Mouse (Mus musculus) frontal cortex, adult (tissue): ENCODE measurements around the gene Caln1.

Source experiments
- ATAC-seq: cut with Nextera tagmentation; 2 replicates; pipeline ENCODE4 v1.9.2; 2017; ENCODE audit warnings: mild to moderate bottlenecking, moderate library complexity, mixed read lengths; ENCODE audit not compliant: low TSS enrichment

The Caln1 gene

DNA sequence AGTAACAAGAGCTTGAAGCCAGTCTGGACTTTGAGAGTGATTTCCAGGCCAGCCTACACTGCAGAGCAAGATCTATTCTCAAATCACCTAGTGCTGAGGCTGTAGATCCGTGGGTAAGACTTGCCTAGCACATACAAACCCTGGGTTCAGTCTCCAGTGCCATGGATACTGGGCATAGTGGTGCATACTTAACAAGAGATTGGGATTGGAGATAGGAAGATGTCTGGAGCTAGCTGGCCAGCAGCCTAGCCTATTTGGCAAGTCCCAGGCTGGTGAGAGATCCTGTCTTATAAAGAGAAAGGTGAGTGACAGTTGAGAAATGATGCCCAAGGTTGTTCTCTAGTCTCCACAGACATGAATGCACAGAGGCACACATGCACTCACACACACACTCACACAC is 441.6 kb downstream of the Caln1 start:
- ATAC-seq = no peak

- ATAC-seq = no peak
Measured at GRCm38 (mm10) chr5:130811266-130811665, 442.0 kb downstream of the Caln1 start.

DNA sequence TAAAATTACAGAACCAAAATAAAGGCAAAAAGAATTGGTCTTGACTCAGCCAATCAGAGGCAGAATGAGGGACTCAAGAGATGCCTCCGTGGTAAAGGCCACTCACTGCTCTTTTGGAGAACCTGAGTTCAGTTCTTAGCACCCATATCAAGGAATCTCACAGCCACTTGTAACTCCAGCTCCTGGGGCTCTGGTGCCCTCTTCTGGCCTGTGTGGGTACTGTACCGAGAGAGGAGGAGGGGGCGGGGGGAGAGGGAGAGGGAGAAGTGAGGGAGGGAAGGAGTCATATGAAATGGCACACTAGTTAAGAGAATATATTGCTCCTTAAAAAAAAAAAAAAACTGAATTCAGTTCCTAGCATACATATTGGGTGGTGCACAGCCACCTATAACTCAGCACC is 442.7 kb downstream of the Caln1 start:
- ATAC-seq = no peak

- ATAC-seq = peak; percentile 39; the same call in 1 of the 2 replicates
Measured at GRCm38 (mm10) chr5:130812556-130812955, 443.3 kb downstream of the Caln1 start.

DNA sequence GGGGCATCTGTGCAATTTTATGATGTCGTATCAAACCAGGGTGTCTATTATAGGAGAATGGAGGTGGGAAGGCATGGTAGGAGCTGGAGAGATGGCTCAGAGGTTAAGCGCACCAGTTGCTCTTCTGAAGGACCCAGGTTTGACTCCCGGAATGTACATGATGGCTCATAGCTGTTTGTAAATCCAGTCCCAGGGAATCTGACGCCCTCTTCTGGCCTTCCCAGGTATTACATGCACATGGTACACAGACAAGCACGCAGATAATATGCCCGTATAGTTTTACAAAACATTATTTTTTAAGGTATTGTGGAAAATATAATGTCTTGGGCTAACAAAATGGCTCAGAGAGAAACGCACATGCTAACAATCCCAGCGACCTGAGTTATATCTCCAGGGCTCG is 443.8 kb downstream of the Caln1 start:
- no peak for ATAC-seq

- ATAC-seq = no peak
Measured at GRCm38 (mm10) chr5:130815352-130815751, 446.1 kb downstream of the Caln1 start.

DNA sequence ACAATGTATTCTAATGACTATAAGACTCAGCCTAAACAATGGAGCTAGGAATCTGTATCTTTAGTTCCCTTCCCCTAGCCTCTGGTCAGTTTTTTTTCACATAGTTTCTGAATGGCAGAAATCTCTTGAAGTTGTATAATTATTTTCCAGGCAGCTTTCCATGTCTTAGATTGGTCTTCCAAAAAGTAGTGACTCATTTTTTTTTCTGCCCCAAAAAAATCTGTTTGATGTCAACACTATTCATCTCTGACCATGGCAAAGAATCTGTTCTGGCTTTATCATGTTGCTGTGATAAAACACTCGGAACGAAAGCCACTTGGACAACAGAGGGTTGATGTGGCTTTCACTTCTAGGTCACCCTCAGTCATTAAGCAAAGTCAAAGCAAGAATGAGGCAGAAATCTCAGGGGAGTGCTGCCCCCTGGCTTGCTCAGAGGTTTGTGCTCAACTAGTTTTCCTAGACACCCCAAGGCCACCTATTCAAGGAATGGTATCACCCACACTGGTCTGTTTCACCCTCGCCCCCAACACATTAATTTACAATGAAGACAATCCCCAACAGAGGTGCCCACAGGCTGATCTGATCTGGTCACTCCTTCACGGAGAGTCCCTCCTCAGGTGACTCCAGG is 450.9 kb downstream of the Caln1 start:
- ATAC-seq = peak; percentile 78

DNA sequence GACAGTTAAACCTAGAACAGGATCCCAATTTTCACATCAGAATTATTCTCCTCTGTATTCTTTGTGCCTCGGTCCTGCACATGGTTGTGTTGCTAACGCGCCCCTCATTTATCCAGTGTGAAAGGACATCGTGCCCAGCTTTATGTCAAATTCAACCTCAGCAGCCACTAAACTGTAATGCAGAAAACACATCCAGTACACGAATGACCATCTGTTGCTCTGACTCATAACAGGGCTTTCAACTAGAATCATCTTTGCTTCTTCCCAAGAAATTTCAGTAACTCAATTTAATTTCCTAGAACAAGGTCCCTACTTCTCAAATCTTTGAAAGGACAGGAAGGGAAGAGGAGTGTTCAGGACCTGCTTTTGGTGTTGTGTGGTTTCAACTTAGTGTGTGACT is 451.4 kb downstream of the Caln1 start:
- ATAC-seq = no peak

DNA sequence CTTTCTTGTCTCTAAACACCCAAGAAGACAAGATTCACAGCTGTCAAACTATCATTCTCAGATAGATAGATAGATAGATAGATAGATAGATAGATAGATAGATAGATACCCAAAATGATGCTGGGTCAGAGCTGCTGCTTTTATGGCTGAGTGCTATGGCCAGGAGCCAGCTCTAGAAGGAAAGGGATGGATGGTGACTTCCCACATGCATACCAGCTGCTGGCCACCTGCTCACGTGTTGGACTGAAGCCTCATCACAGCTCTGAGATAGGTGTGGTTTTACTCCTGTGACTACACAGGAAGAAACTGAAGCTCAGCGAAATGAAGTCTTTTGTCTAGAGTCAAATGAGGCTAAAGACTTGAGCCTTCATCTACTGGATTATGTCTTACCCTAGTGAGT is 456.5 kb downstream of the Caln1 start:
- ATAC-seq = no peak

DNA sequence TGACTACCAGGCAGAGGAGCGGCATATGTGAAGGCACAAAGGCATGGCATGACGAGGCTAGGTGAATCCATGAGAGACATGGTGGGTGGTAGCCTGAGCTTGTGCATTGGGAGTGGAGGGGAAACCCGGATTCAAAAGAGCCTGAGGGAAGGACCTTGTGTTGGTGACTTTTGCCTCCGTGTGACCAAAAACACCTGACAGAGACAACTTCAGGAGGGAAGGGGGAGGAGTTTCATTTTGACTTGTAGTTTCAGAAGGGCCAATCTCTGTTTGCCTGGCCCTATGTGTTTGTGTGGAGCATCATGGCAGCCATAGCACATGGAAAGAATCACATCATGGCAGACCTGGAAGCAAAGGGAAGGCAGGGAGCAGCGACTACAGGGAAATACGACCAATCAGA is 479.3 kb downstream of the Caln1 start:
- ATAC-seq = no peak

- no peak for ATAC-seq
Measured at GRCm38 (mm10) chr5:130849610-130850009, 480.4 kb downstream of the Caln1 start.

DNA sequence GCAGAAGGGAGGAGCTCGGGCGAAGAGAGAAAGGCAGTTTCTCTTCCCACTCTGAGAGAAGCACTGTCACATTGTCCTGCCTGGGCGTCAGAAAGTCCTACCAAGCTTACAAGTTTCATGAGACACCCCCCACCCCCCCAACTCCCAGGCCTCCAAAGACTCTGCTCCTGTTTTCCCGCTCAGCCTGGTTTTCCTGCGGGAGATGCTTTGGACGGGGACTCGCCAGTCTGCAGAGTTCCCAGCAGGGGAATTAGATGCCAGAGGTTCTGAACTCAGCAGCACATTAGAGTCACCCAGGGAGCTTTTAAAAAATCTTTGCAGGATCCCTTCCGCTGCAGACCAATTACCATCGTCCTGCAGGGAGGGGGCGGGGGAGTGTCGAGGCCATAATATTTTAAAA is 482.9 kb downstream of the Caln1 start:
- no peak for ATAC-seq

GRCm38 (mm10) chr5:130853371-130853770 is 484.1 kb downstream of the Caln1 start:
- 0 out of 2 replicates have a peak, but pooled peaks have one; percentile 15 for ATAC-seq

GRCm38 (mm10) chr5:130854430-130854829 is 485.2 kb downstream of the Caln1 start:
- peak; percentile 91 for ATAC-seq

GRCm38 (mm10) chr5:130858148-130858547 is 488.9 kb downstream of the Caln1 start:
- ATAC-seq = no peak

DNA sequence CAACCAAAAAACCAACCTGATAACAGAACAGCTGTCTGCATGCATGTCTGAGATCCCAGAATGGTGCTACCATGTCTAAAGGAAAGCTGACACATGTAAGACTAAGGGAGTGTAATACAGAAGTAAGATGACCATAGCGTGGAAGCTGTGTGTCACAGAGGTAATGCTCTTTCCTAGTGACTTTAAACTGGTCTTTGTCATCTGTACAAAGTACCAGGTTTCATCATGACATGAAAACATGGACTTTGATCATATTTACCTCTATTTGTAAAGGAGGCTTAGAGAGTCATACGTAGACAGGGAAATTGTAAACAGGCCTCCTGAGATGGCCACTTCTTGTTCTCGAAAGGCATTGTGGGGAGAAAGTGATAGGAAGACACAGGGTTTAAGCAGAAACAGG is 489.5 kb downstream of the Caln1 start:
- no peak for ATAC-seq

DNA sequence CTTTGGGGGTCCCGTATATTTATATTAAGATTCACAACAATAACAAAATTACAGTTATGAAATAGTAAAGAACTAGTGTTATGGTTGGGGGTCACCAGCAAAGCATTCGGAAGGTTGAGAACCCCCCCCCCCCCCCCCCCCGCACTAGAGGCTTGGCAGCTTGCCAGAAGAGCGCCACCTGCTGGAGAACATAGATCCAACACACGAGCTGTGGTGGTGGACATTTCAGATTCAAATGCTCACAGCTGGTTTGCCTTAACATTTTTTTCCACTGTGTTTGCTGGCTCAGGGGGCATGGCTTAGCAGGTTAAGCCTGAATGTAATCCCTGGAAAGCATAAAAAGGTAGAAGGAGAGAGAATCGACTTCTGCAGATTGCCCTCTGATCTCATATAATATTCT is 490.5 kb downstream of the Caln1 start:
- ATAC-seq = no peak

DNA sequence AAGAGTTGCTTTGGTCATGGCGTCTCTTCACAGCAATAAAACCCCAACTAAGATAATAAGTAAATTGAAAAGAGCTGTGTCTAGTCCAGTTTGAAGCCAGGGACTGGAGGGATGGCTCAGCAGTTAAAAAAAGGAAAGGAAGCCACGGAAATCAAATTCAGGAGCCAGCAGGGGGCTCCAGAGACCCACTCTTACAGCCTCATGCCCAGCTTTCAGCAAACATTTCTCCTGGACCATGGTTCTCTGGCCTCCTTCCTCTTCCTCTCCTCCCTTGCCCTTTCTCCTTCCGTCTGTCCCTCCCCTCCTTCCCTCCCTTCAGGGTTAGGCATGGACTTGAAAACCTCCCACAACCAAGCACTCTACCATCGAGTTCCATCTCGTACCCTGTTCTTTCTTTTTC is 493.0 kb downstream of the Caln1 start:
- peak; percentile 57; the same call in 1 of the 2 replicates for ATAC-seq

- ATAC-seq = no peak
Measured at GRCm38 (mm10) chr5:130869869-130870268, 500.6 kb downstream of the Caln1 start.

DNA sequence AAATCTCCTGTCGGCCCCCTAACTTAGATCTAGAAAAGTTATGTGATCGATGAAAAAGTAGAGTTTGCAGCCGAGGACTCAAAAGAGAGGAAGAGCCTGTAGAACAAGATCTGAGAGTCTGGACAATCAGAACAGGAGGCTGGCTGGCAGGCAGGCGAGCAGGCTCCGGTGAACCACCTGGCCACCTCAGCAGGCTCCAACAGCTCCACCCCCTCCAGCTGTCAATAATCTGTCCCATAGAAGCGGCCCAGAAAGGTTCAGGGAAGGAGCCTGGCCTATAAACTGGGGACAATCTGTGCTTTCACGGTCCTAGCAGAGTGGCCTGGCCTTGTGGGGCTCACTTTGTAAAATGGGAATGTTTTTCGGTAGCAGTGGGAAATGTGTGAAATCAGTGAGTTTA is 501.8 kb downstream of the Caln1 start:
- no peak for ATAC-seq

DNA sequence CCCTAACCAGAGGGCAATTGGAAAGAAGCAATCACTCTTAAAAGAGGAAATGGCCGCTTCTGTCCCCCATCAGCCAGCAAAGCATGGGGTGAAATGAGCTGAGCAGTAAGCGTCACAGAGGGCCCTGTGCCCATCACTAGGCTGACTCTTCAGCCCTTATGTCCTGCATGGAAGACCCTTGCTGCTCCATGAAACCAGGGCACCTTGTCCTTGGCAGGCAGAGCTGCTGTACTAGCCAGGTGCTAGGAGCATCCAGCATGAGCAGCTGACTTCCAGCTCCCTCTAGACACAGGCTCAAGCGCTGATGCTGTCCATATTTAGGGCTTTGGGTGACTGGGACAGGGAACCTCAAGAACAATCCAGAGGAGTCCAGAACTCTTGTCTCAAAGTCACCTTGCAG is 506.1 kb downstream of the Caln1 start:
- no peak for ATAC-seq

- no peak for ATAC-seq
Measured at GRCm38 (mm10) chr5:130880331-130880730, 511.1 kb downstream of the Caln1 start.

DNA sequence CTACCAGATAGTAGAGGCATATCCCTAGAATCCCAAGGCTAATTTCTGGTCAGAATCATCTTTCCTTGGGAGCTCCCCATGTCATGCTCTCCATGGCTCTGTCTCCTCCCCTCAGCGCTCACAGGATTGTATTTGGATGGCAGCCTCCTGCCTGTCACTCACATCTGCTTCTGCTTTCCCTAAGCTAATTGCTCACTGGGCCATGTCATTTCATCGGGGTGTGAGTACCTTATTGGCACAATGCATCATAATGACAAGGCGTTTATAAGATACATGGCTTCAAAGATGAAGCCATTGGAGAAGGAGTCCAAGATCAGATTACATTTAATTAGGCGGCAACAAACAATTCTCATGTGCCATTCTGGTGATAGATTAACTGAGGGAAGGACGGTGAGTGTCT is 522.5 kb downstream of the Caln1 start:
- no peak for ATAC-seq

GRCm38 (mm10) chr5:130895991-130896390 is 526.7 kb downstream of the Caln1 start:
- ATAC-seq = no peak
